Mouse (Mus musculus): ENCODE data around the gene Samhd1. TPM values are rescaled to one million over a fixed set of nuclear protein-coding genes. Genes with fewer than 3 reads are reported as not detected.
A peak's percentile ranks its signal among the peaks of the same experiment; 100 is the strongest.

The Samhd1 gene
- polyA plus RNA-seq, 1 experiment from 2014 or later: 19.1 TPM

DNA sequence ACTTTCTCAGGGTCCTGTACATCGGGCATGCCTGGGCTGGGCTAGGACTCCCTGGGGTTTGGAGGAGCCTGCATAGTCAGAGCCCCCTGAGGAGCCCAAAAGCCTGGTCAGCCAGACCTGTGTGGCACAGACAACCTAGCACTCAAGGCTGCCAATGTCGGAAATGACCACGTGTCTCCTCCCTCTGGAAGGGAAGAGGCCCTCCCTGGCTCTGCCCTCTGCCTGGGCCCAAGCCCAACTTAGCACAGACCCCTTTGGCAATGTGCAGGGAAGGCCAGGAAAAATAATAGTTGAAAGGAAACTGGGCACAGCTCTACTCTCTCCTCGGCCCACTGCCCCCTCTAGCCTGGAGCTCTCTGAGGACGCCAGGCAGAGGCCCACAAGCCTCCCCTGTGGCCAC, 80.2 kb downstream of the Samhd1 start:
- H3K4me2 ChIP-seq (ENCODE audit: low read length): no peak overlapping the region
- H3K9ac ChIP-seq (ENCODE audit: low read depth, low read length): 0 out of 2 replicates have a peak overlapping the region, but pooled peaks have one; percentile 8
- peak overlapping the region; percentile 44 for H3K27ac ChIP-seq
- H3K9me3 ChIP-seq (replicated peaks; ENCODE audit: low read length): no peaks in the 10 kb centered on the region
- no peak overlapping the region for H3K4me3 ChIP-seq (replicated peaks; ENCODE audit: low read depth, low read length)
- DNase-seq (ENCODE audit: low spot score) (no peak), ATAC-seq (replicated peaks; ENCODE audit: low FRiP score, low read depth) (no peak)
- TF ChIP-seq CTCF (IDR thresholded peaks at IDR 0.05; ENCODE audit: low read depth): no peak
- peaks cover 22% of the 10 kb centered on the region for H3K4me1 ChIP-seq (replicated peaks; ENCODE audit: insufficient read depth, low read length)
- WGBS: 49% methylated on average over 5 of the region's 5 CpGs
- no peaks in the 10 kb centered on the region for H3K27me3 ChIP-seq (ENCODE audit: insufficient read depth, low read length)
- H3K36me3 ChIP-seq (ENCODE audit: insufficient read depth, low read length): peaks cover 11% of the 10 kb centered on the region

DNA sequence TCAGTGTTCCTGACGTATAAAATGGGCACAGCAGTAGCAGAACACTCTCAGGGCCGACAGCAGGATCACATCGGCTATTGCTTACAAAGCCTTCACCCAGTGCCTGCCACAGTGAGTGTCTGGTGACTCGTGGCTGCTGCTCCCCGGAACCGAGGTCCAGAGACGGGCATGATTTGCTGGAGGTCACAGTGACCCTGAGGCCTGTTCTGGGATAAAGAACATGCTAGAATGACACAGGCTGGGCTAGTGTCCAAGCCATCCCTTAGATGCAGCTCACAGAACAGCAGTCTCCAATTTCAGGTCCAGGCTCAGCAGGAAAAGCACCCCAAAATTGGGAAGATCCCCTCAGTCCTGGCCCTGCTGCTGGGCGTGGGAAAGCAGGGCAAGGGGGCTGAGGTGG, 80.8 kb downstream of the Samhd1 start:
- H3K27me3 ChIP-seq (ENCODE audit: insufficient read depth, low read length): no peaks in the 10 kb centered on the region
- DNase-seq (ENCODE audit: low spot score): no peak
- no peak for TF ChIP-seq CTCF (IDR thresholded peaks at IDR 0.05; ENCODE audit: low read depth)
- peaks cover 9% of the 10 kb centered on the region for H3K36me3 ChIP-seq (ENCODE audit: insufficient read depth, low read length)
- H3K4me1 ChIP-seq (replicated peaks; ENCODE audit: insufficient read depth, low read length): peaks cover 21% of the 10 kb centered on the region
- H3K9me3 ChIP-seq (replicated peaks; ENCODE audit: low read length): no peaks in the 10 kb centered on the region
- no peak overlapping the region for H3K9ac ChIP-seq (ENCODE audit: low read depth, low read length)
- H3K4me3 ChIP-seq (replicated peaks; ENCODE audit: low read depth, low read length): no peak overlapping the region
- WGBS: 67% methylated on average over 8 of the region's 8 CpGs
- H3K27ac ChIP-seq: no peak overlapping the region
- ATAC-seq (replicated peaks; ENCODE audit: low FRiP score, low read depth): no peak
- H3K4me2 ChIP-seq (ENCODE audit: low read length): no peak overlapping the region

DNA sequence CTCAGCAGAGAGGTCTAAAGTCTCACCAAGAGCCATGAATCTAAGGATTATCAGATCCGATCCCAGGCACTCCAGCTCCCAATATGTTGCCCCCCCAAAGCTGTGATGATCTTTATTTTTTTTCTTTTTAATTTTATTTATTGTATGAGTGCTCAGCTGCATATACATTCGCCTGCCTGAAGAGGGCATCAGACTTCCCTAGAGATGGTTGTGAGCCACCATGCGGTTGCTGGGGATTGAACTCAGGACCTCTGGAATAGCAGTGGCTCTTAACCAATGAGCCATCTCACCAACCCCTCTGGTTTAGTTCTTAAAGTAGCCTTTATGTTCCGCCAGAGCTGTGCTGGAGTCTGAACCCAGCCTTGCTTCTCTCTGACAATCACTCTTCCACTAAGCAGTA, 81.3 kb downstream of the Samhd1 start:
- Histone ChIP-seq H3K27me3 (ENCODE audit: insufficient read depth, low read length) (no peaks in the 10 kb centered on the region), H3K9me3 (replicated peaks; ENCODE audit: low read length) (no peaks in the 10 kb centered on the region), H3K4me2 (ENCODE audit: low read length) (no peak overlapping the region), H3K4me3 (replicated peaks; ENCODE audit: low read depth, low read length) (no peak overlapping the region), H3K36me3 (ENCODE audit: insufficient read depth, low read length) (peaks cover 9% of the 10 kb centered on the region), H3K9ac (ENCODE audit: low read depth, low read length) (no peak overlapping the region), H3K27ac (no peak overlapping the region), H3K4me1 (replicated peaks; ENCODE audit: insufficient read depth, low read length) (peaks cover 18% of the 10 kb centered on the region)
- DNase-seq (ENCODE audit: low spot score) (no peak), ATAC-seq (replicated peaks; ENCODE audit: low FRiP score, low read depth) (no peak)
- peak; percentile 50 for TF ChIP-seq CTCF (IDR thresholded peaks at IDR 0.05; ENCODE audit: low read depth)
- 80% methylated on average over 4 of the region's 4 CpGs for WGBS

DNA sequence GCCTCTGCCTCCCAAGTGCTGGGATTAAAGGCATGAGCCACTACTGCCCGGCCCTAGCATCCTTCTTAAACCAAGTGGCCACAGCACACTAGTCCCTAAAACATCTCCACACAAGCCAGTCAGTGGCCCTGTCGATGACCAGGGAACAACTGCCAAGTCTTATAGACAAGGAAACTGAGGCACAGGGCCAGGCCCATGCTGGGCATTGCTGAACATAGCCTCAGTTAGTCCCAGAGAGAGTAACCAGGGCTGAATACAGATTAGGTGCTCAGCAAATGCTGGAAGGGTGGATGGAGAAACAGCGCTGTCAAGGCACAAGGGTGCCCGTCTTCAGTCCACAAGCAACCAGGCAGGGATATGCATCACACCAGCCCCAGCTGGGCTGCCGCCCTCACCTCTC, 81.9 kb downstream of the Samhd1 start:
- ATAC-seq (replicated peaks; ENCODE audit: low FRiP score, low read depth): no peak

GRCm38 (mm10) chr2:157052448-157052847, 82.6 kb downstream of the Samhd1 start:
- peaks cover 11% of the 10 kb centered on the region; the same call in 1 of the 2 replicates for H3K4me1 ChIP-seq (replicated peaks; ENCODE audit: insufficient read depth, low read length)
- no peak overlapping the region for H3K9ac ChIP-seq (ENCODE audit: low read depth, low read length)
- WGBS: 42% methylated on average over 8 of the region's 8 CpGs
- peak overlapping the region; percentile 47; the same call in 1 of the 2 replicates for H3K27ac ChIP-seq
- no peak for TF ChIP-seq CTCF (IDR thresholded peaks at IDR 0.05; ENCODE audit: low read depth)
- DNase-seq (ENCODE audit: low spot score) (no peak), ATAC-seq (replicated peaks; ENCODE audit: low FRiP score, low read depth) (peak; percentile 48; the same call in 1 of the 2 replicates)
- H3K27me3 ChIP-seq (ENCODE audit: insufficient read depth, low read length): no peaks in the 10 kb centered on the region
- H3K4me2 ChIP-seq (ENCODE audit: low read length): no peak overlapping the region
- H3K4me3 ChIP-seq (replicated peaks; ENCODE audit: low read depth, low read length): no peak overlapping the region
- no peaks in the 10 kb centered on the region for H3K9me3 ChIP-seq (replicated peaks; ENCODE audit: low read length)
- peaks cover 13% of the 10 kb centered on the region for H3K36me3 ChIP-seq (ENCODE audit: insufficient read depth, low read length)

More for the DNA sequence above, 81.9 kb downstream of the Samhd1 start:
- Histone ChIP-seq H3K9me3 (replicated peaks; ENCODE audit: low read length) (no peaks in the 10 kb centered on the region), H3K9ac (ENCODE audit: low read depth, low read length) (no peak overlapping the region), H3K36me3 (ENCODE audit: insufficient read depth, low read length) (peaks cover 13% of the 10 kb centered on the region), H3K4me1 (replicated peaks; ENCODE audit: insufficient read depth, low read length) (peaks cover 11% of the 10 kb centered on the region), H3K27ac (no peak overlapping the region), H3K4me2 (ENCODE audit: low read length) (no peak overlapping the region), H3K4me3 (replicated peaks; ENCODE audit: low read depth, low read length) (no peak overlapping the region), H3K27me3 (ENCODE audit: insufficient read depth, low read length) (no peaks in the 10 kb centered on the region)
- no peak for TF ChIP-seq CTCF (IDR thresholded peaks at IDR 0.05; ENCODE audit: low read depth)
- WGBS: over 99% methylated on average over 5 of the region's 5 CpGs
- DNase-seq (ENCODE audit: low spot score): no peak

DNA sequence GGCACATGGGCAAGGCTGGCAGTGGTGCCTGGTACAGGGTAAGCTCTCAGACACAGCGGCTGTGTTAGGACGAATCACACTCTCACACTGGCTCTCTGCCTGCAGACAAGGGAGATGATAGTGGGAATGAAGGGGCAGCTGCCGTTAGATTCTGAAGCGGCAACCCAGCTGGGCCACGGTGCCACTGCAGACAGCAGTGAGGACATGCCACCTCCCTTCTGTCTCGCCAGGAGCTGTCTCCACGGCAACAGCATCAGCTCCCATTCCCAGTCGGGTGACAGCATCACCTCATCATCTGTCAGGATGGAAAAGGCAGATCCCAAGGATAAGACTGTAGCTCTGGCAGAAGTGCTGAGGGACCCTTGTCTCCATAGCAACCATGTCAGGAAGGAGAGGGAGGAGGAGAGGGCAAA, 85.2 kb downstream of the Samhd1 start:
- WGBS: 73% methylated on average over 8 of the region's 8 CpGs
- Histone ChIP-seq H3K4me2 (ENCODE audit: low read length) (no peak overlapping the region), H3K4me3 (replicated peaks; ENCODE audit: low read depth, low read length) (no peak overlapping the region), H3K36me3 (ENCODE audit: insufficient read depth, low read length) (peaks cover 29% of the 10 kb centered on the region), H3K4me1 (replicated peaks; ENCODE audit: insufficient read depth, low read length) (peaks cover 7% of the 10 kb centered on the region; the same call in 1 of the 2 replicates), H3K9ac (ENCODE audit: low read depth, low read length) (no peak overlapping the region), H3K27ac (no peak overlapping the region), H3K27me3 (ENCODE audit: insufficient read depth, low read length) (no peaks in the 10 kb centered on the region), H3K9me3 (replicated peaks; ENCODE audit: low read length) (no peaks in the 10 kb centered on the region)
- ATAC-seq (replicated peaks; ENCODE audit: low FRiP score, low read depth): no peak
- no peak for DNase-seq (ENCODE audit: low spot score)
- no peak for TF ChIP-seq CTCF (IDR thresholded peaks at IDR 0.05; ENCODE audit: low read depth)
